Mouse (Mus musculus) kidney, postnatal 36 days (tissue): ENCODE results near the gene Pnliprp2.

ENCODE experiments used
- DNase-seq, 2 experiments: peaks; one replicate each; pipeline ENCODE4 v3.0.0; 2021 to 2022; ENCODE audit warnings: mixed read lengths in 2 of 2

Pnliprp2 gene

GRCm38 (mm10) chr19:58759423-58759822, at the start of gene Pnliprp2:
TSS of gene Pnliprp2 (plus strand) at chr19:58759719.
- peak; percentile 56 to 76 for DNase-seq

GRCm38 (mm10) chr19:58717925-58718324, 41.6 kb upstream of the Pnliprp2 start:
- no peak for DNase-seq

GRCm38 (mm10) chr19:58720439-58720838, 39.1 kb upstream of the Pnliprp2 start:
- no peak for DNase-seq

DNA sequence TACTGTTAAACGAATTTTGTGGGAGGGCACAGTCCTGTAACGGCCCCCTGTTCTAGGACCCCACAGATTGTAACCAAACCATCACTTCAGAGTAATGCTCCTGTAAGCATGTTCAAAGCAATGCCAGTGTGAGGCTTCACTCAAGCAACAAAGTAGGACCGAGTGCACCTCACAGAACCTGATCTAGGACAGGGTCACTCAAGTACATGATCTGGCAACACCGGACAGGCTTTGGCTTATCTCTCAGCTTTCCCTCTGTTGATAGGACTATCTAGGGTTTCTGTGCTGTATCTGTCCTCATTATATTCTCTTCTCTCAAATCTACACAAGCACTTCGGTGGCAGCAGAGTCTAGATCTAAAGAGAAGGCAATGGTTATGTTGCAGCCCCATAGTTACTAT, 33.0 kb upstream of the Pnliprp2 start:
- DNase-seq: peak in 1 of 2 experiments; percentile 3

DNA sequence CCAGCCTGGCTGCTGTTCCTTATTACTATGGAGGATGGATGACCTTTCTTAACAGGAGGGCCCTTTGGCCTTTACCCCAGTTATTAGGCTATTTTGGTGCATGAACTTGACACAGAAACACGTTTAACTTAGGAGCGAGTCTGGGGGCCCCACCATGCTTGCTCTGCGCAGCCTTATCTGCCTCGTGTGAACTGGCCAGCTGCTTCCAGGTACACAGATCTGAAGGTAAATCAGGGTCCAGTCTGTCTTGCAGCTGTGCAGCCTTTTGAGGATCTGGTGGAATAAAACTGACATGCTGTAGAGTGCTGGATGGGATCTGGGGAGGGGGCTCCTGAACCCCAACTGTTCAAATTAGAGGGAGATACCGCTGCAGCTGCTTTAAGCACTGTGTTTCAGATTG, 31.8 kb upstream of the Pnliprp2 start:
- DNase-seq: no peak

DNA sequence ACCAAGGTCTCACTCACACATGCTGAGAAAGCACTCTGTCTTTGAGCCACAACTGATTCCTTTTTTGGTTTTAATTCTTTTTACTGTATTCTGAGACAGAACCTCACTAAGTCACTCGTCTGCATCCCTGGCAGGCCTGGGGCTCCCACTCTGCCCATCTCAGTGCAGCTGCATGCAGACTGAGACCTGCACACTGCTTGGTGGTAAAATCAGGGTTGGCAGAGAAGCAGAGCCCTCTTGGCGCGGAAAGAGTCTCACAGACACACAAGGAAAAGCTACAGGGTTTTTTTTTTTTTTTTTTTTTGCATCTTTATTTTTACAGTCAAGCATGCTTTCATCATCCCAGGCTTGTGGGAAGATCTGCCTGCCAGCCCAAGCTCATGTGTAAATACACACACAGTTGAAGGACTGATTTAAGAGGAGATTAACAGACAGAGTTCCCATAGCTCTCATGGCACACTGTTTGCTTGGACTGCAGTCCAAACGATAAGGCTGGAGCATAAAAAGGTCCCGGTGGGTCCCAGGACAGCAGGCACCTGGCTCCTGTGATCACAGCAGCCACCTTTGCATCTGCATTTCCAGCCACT, 31.0 kb upstream of the Pnliprp2 start, which contains the start of gene Pnliprp1:
Gene Pnliprp1, plus strand, starts transcription at position 443 of the 587 bp plus-strand sequence.
- DNase-seq: no peak

GRCm38 (mm10) chr19:58733216-58733615, 26.3 kb upstream of the Pnliprp2 start:
- DNase-seq: peak; percentile 42 to 56

GRCm38 (mm10) chr19:58738111-58738510, 21.4 kb upstream of the Pnliprp2 start:
- DNase-seq: peak; percentile 11 to 18

DNA sequence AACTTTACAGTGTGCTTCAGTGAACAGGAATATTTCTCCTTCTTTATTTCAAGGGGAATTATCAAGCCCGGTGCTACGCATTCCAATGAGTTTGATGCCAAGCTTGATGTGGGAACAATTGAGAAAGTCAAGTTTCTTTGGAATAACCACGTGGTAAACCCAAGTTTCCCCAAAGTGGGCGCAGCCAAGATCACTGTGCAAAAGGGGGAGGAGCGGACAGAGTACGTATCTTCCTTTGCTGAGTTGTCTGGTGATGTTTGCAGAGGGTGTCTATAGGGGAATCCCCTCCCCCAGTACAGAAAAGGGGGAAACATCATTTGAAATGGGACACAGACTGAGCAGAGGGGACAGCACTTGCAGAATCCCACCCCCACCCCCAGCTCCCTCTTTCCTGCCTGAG, 18.5 kb upstream of the Pnliprp2 start:
- no peak for DNase-seq

GRCm38 (mm10) chr19:58742711-58743110, 16.8 kb upstream of the Pnliprp2 start:
- no peak for DNase-seq

DNA sequence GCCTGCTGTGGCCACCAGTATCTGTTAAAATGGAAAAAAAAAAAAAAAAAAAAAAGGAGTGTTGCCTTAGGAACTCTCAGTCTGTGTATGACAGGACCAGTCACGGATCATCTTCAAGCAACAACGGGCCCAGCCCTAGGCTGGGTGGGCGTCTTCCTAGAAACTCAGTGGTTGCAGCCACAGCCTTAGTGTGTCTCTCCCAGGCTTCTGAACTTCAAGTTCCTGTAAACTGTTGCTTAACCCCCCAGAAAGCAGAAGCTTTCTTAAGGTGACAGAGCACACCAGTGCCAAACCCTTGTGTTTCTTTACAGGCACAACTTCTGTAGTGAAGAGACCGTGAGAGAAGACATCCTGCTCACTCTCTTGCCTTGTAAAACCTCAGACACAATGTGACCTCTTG, 15.8 kb upstream of the Pnliprp2 start:
- no peak for DNase-seq

DNA sequence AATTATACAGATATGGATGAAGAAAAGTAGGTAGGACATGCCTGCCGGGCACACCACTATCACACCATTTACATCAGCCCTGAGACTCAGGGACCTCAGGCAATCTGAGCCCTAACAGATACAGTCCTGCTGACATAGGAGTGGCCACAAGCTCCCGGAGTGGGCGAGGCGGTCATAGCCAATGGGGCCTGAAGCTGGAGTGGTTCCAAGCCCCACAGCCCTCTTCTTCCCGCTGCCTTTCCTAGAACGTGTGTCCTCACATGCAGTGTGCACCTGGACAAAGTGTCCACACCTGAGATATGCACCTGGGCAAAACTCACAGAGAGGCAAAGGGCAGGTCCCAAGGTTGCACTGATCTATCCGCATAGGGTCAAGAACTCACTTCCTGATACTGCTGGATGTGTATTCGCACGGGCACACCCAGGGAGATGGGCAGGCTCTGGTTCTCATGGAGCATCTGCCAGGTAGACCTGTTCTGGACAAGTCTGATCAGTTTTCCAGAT, 12.0 kb upstream of the Pnliprp2 start:
- DNase-seq: no peak

DNA sequence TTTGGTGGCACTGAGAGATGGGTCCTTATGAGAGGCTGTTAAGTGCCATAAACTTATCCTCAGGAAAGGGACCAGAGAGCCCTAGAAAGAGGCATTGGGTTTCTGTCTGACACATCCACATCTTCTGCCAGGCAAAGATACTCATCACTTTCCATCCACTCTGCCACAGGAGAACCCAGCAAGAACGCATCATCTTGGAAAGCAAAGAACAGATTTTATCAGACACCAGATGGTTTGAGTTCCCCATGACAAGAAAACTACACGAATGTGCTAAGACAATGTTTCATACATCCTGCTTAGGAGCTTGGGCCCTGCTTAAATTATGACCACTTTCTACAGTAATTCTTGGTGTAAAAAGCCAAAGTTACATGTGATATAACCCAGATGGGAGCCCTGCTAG, 8.7 kb upstream of the Pnliprp2 start:
- DNase-seq: no peak

- DNase-seq: no peak
Observed at GRCm38 (mm10) chr19:58751504-58751903, 8.0 kb upstream of the Pnliprp2 start.

- no peak for DNase-seq
Observed at GRCm38 (mm10) chr19:58758871-58759270, 648 bp upstream of the Pnliprp2 start.

DNA sequence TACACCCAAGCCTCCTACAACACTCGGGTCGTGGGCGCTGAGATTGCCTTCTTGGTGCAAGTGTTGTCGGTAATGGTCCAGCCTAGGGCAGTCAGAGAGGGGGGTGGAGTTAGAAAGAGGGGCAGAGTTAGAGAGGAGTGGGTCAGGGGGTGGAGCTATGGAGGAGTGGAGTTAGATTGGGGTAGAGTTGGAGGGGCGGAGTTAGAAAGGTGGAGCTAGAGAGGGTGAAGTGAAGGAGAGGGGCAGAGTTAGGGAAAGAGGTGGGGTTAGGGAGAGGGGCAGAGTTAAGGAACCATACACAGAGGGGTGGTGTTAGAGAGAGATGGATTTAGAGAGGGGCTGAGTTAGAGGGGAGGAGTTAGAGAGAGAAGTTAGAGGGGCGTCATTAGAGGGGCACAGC, 2.8 kb downstream of the Pnliprp2 start:
- no peak for DNase-seq

- DNase-seq: peak; percentile 49 to 83
Observed at GRCm38 (mm10) chr19:58762848-58763541, 3.5 kb downstream of the Pnliprp2 start.

- no peak for DNase-seq
Observed at GRCm38 (mm10) chr19:58767329-58767728, 7.8 kb downstream of the Pnliprp2 start.

DNA sequence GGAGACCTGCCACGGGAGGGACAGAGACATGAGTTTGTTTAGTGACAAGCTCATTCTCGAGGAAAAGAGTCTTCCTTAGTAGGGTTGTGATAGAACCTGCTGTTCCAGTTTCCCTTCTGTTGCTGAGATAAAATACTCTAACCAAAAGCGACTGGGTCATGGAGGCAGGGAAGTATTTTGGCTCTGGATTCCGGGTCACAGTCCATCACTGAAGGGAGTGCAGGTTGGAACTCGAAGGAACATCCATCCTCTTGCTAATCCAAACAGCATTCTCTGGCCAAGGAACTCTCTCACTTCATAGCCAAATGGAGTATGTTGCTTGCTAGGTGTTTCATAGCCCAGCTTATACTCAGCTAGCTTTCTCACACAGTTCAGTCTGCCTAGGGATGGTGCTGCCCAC, 16.9 kb downstream of the Pnliprp2 start:
- DNase-seq: no peak

- DNase-seq: no peak
Observed at GRCm38 (mm10) chr19:58781566-58781965, 22.0 kb downstream of the Pnliprp2 start.

DNA sequence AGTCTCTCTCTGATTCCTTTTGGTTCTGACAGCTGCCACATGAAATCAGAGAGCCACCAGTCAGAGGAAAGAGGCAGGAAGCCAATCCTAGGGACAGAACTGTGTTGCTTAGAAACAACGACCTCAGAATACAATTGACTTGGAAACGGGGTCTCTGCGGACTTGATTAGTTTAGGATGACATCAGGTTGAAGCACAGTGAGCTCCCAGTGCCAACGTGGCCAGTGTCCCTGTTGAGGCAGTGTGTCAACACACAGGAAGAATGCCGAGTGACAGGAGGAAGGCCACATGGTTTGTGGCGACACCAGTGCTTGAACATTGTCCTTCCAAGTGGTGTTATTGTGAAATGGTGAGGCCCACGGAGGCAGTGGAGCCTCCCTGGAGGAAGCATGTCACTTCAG, 24.4 kb downstream of the Pnliprp2 start:
- DNase-seq: no peak

GRCm38 (mm10) chr19:58789194-58789593, 29.7 kb downstream of the Pnliprp2 start:
- no peak for DNase-seq

GRCm38 (mm10) chr19:58794284-58794683, 34.8 kb downstream of the Pnliprp2 start, which contains the start of gene 1700019N19Rik:
TSS of gene 1700019N19Rik (minus strand) at chr19:58794461.
- DNase-seq: no peak

- no peak for DNase-seq
Observed at GRCm38 (mm10) chr19:58795114-58795669, 35.7 kb downstream of the Pnliprp2 start.
